Mouse (Mus musculus): ENCODE data around the gene Vwf.

- TF ChIP-seq CTCF (IDR thresholded peaks at IDR 0.05; ENCODE audit: control insufficient read depth, insufficient read depth, insufficient replicate concordance, low read depth, low read length) (no peak), POLR2A (IDR thresholded peaks at IDR 0.05; ENCODE audit: control insufficient read depth, low read depth, low read length) (no peak)
Observed at GRCm38 (mm10) chr6:125540199-125540598, 6.4 kb upstream of the Vwf start.
